ENCODE assay signal across 8 mouse cellular contexts in genomic region chr6:54818389-54818788, GRCm38 (mm10). TPM values are rescaled to one million over a fixed set of nuclear protein-coding genes. Genes with fewer than 3 reads are reported as not detected.
A peak's percentile ranks its signal among the peaks of the same experiment; 100 is the strongest.
DNase-seq lines count a peak whose midpoint lies in the region; ATAC-seq and TF ChIP-seq lines count a peak whose summit lies in the region.

No protein-coding gene starts in this region.

- no peak for ATAC-seq in heart, postnatal 0 days (ENCODE audit: insufficient read depth, low read depth)
- no peak for ATAC-seq in G1E (ENCODE audit: extremely low read depth, insufficient number of reproducible peaks, low FRiP score, poor library complexity, severe bottlenecking)
- ATAC-seq in hindbrain, embryonic 11.5 days (ENCODE audit: low FRiP score): no peak
- ATAC-seq in midbrain, embryonic 11.5 days (ENCODE audit: low FRiP score): no peak

- no peaks in the 10 kb centered on the region for H3K9me3 ChIP-seq in heart, postnatal 0 days (replicated peaks; ENCODE audit: control insufficient read depth, low read length)
- H3K9me3 ChIP-seq in G1E (replicated peaks): no peaks in the 10 kb centered on the region
- H3K9me3 ChIP-seq in hindbrain, embryonic 11.5 days (ENCODE audit: control insufficient read depth, low read length): no peaks in the 10 kb centered on the region
- no peaks in the 10 kb centered on the region for H3K9me3 ChIP-seq in midbrain, embryonic 11.5 days (ENCODE audit: control insufficient read depth, low read length)

- peaks cover 25% of the 10 kb centered on the region for H3K4me1 ChIP-seq in heart, postnatal 0 days (ENCODE audit: control insufficient read depth, insufficient read depth)
- peaks cover 32% of the 10 kb centered on the region for H3K4me1 ChIP-seq in G1E (ENCODE audit: insufficient read depth, low read depth, low read length)
- H3K4me1 ChIP-seq in hindbrain, embryonic 11.5 days (replicated peaks; ENCODE audit: control insufficient read depth, insufficient read depth, low read length): no peaks in the 10 kb centered on the region
- H3K4me1 ChIP-seq in midbrain, embryonic 11.5 days (ENCODE audit: control insufficient read depth, insufficient read depth, low read length): peaks cover 15% of the 10 kb centered on the region

- TF ChIP-seq EP300 in heart, postnatal 0 days (IDR thresholded peaks at IDR 0.05; ENCODE audit: low read depth): no peak

- intact Hi-C loops in heart, postnatal 36 days (cut with DNase I): loop anchor here (5.0 to 10.0 kb wide), 5 partner anchors 59 to 346 kb away; partner anchors contain the start of genes Fkbp14, Ggct and Plekha8

- 50% methylated on average over 2 of the region's 2 CpGs for WGBS in heart, postnatal 0 days
- WGBS in hindbrain, embryonic 11.5 days: 53% methylated on average over 2 of the region's 2 CpGs
- WGBS in midbrain, embryonic 11.5 days: 59% methylated on average over 2 of the region's 2 CpGs

- no peak for DNase-seq in heart, postnatal 0 days (ENCODE audit: low spot score)
- DNase-seq in heart, postnatal 36 days: no peak
- no peak for DNase-seq in G1E (ENCODE audit: low spot score)
- DNase-seq in hindbrain, embryonic 11.5 days (ENCODE audit: low spot score): no peak
- peak; percentile 79 for DNase-seq in midbrain, embryonic 11.5 days (ENCODE audit: low spot score, missing footprints)
- no peak for DNase-seq in gastrocnemius, postnatal 4 days (ENCODE audit: low spot score in 2 of 2)
- DNase-seq in frontal cortex, postnatal 10 days (ENCODE audit: low spot score in 2 of 2): no peak
- no peak for DNase-seq in cerebellum, postnatal 14 days

- H3K27me3 ChIP-seq in heart, postnatal 0 days (ENCODE audit: control insufficient read depth, insufficient read depth, low read length): no peaks in the 10 kb centered on the region
- no peaks in the 10 kb centered on the region for H3K27me3 ChIP-seq in G1E (ENCODE audit: insufficient read depth, low read length)
- H3K27me3 ChIP-seq in hindbrain, embryonic 11.5 days (ENCODE audit: control insufficient read depth, insufficient read depth, low read length): no peaks in the 10 kb centered on the region
- no peaks in the 10 kb centered on the region for H3K27me3 ChIP-seq in midbrain, embryonic 11.5 days (ENCODE audit: control insufficient read depth, insufficient read depth, low read length)

- peak overlapping the region; percentile 97; the same call in 1 of the 2 replicates for H3K27ac ChIP-seq in heart, postnatal 0 days (ENCODE audit: low read depth)
- H3K27ac ChIP-seq in hindbrain, embryonic 11.5 days (ENCODE audit: low read depth, low read length): no peak overlapping the region
- H3K27ac ChIP-seq in midbrain, embryonic 11.5 days (ENCODE audit: low read depth, low read length): no peak overlapping the region

- H3K9ac ChIP-seq in heart, postnatal 0 days (replicated peaks; ENCODE audit: low read depth, low read length): peak overlapping the region; percentile 93
- H3K9ac ChIP-seq in hindbrain, embryonic 11.5 days (ENCODE audit: low read depth, low read length): no peak overlapping the region
- peak overlapping the region; percentile 89; the same call in 1 of the 2 replicates for H3K9ac ChIP-seq in midbrain, embryonic 11.5 days (ENCODE audit: low read length)

- H3K36me3 ChIP-seq in heart, postnatal 0 days (replicated peaks; ENCODE audit: control insufficient read depth, insufficient read depth, low read length): no peaks in the 10 kb centered on the region
- peaks cover 21% of the 10 kb centered on the region for H3K36me3 ChIP-seq in G1E (replicated peaks)
- H3K36me3 ChIP-seq in hindbrain, embryonic 11.5 days (ENCODE audit: control insufficient read depth, insufficient read depth, low read length): no peaks in the 10 kb centered on the region
- no peaks in the 10 kb centered on the region for H3K36me3 ChIP-seq in midbrain, embryonic 11.5 days (ENCODE audit: control insufficient read depth, insufficient read depth, low read length)

- peak overlapping the region; percentile 76 for H3K4me3 ChIP-seq in heart, postnatal 0 days (ENCODE audit: low read depth, low read length)
- H3K4me3 ChIP-seq in G1E (ENCODE audit: low read depth, low read length): peak overlapping the region; percentile 85
- peak overlapping the region; percentile 70; the same call in 1 of the 2 replicates for H3K4me3 ChIP-seq in hindbrain, embryonic 11.5 days (ENCODE audit: low read depth, low read length)
- peak overlapping the region; percentile 84; the same call in 1 of the 2 replicates for H3K4me3 ChIP-seq in midbrain, embryonic 11.5 days (ENCODE audit: low read depth, low read length)

- H3K4me2 ChIP-seq in heart, postnatal 0 days (ENCODE audit: low read depth, low read length): peak overlapping the region; percentile 62
- H3K4me2 ChIP-seq in hindbrain, embryonic 11.5 days (replicated peaks; ENCODE audit: low read depth, low read length): peak overlapping the region; percentile 55
- H3K4me2 ChIP-seq in midbrain, embryonic 11.5 days: peak overlapping the region; percentile 58

- no peak for TF ChIP-seq CTCF in heart, postnatal 0 days (IDR thresholded peaks at IDR 0.05; ENCODE audit: low read depth)
- no peak for TF ChIP-seq CTCF in G1E (IDR thresholded peaks at IDR 0.05; ENCODE audit: low read depth, low read length)

RNA-seq across cellular contexts. Expression of gene Znrf2, which starts 1.7 kb away (rescaled TPM):
- total RNA-seq in heart, postnatal 0 days (2014; rRNA removed; ENCODE audit: low replicate concordance): 7.1 and 31.3 TPM in 2 replicates
- polyA plus RNA-seq in heart, postnatal 0 days (2015; fragmentation: Nextera tagmentation; extraction: Ambion mirVana): 3.7 and 4.3 TPM in 2 replicates
- 10 to 100 TPM; 16.1 to 18.1 TPM for total RNA-seq in heart, postnatal 36 days (2021)
- total RNA-seq in G1E (2014; fragmentation: Nextera tagmentation): 39.5 and 41.1 TPM in 2 replicates
- total RNA-seq in G1E (2017): 45.2 and 49.4 TPM in 2 replicates
- polyA plus RNA-seq in G1E (2012): 20.3 and 36.6 TPM in 2 replicates
- 3.2 and 3.6 TPM in 2 replicates for polyA plus RNA-seq in hindbrain, embryonic 11.5 days (2014; fragmentation: Nextera tagmentation; extraction: Ambion mirVana)
- 2.9 and 3.5 TPM in 2 replicates for polyA plus RNA-seq in midbrain, embryonic 11.5 days (2014; fragmentation: Nextera tagmentation; extraction: Ambion mirVana)
- 10 to 100 TPM; 10.9 to 11.0 TPM for total RNA-seq in gastrocnemius, postnatal 4 days (2021)
